Mouse (Mus musculus): ENCODE measurements around the gene Insig1. TPM values are rescaled to one million over a fixed set of nuclear protein-coding genes. Genes with fewer than 3 reads are reported as not detected.

Gene Insig1
- polyA plus RNA-seq, 1 experiment = 82.2 TPM

DNA sequence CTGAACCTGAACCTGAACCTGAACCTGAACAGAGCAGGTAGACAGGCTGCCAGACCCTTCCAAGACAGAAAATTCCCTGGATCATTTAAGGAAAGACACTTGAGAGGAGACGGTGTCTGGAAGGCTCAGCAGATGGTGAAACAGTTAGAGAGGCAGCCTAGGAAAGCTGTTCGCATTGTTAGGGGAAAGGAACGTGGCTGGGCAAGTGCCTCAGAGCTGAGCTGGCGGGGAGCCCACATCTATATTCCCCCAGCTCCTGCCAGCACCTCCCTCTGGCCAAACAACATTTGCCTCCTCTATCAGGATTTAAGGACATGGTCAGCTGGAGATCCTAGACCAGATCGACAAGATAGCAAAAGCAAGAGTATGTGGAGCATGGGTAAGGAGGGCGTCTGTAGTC, 10.2 kb upstream of the Insig1 start:
- Histone ChIP-seq H3K4me3 (ENCODE audit: low read depth, low read length) (no peak overlapping the region), H3K27ac (ENCODE audit: insufficient read depth, low read depth, low read length) (no peak overlapping the region), H3K27me3 (ENCODE audit: control insufficient read depth, insufficient read depth, low read length) (no peaks in the 10 kb centered on the region), H3K4me1 (ENCODE audit: control insufficient read depth, insufficient read depth, insufficient read length, low read length) (peaks cover 18% of the 10 kb centered on the region), H3K36me3 (ENCODE audit: control insufficient read depth, insufficient read depth, low read length) (no peaks in the 10 kb centered on the region)
- WGBS = 79% methylated on average over 6 of the region's 6 CpGs
- TF ChIP-seq POLR2A (IDR thresholded peaks at IDR 0.05; ENCODE audit: low read depth, low read length) = no peak
- no peak for TF ChIP-seq CTCF (IDR thresholded peaks at IDR 0.05; ENCODE audit: extremely low read depth, insufficient read length, insufficient replicate concordance, low read depth, low read length)

DNA sequence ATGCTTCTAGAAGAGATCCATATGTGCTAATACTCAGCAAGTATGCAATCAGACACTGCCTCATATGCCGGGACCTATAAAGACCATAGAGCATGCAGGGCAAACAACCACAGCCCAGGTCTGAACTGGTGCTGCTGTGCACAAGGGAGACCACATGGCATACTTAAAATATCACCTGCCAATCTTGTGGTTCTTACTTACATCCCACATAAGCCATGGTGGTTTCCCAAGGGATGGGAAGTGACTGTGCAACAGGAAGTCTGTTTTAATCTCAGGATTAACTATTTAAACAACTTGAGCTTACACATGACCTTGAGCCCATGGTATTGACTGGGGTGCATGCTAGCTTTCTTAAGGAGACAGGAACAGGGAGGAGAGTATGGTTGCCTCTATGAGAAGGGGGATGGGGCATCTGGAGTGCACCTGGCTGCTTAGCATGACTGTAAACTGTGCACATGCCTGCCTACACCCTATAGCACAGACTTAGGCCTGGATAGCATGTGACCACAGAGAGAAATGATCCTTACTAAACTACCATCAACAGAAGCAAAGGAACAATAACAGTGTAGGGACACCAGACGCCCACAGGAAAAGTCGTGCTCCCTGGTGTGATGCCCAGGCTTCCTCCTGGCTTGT, 7.1 kb upstream of the Insig1 start:
- H3K4me3 ChIP-seq (ENCODE audit: low read depth, low read length) = no peak overlapping the region
- 64% methylated on average over 3 of the region's 3 CpGs for WGBS
- no peaks in the 10 kb centered on the region for H3K27me3 ChIP-seq (ENCODE audit: control insufficient read depth, insufficient read depth, low read length)
- H3K27ac ChIP-seq (ENCODE audit: insufficient read depth, low read depth, low read length) = no peak overlapping the region
- H3K4me1 ChIP-seq (ENCODE audit: control insufficient read depth, insufficient read depth, insufficient read length, low read length) = peaks cover 39% of the 10 kb centered on the region
- no peaks in the 10 kb centered on the region for H3K36me3 ChIP-seq (ENCODE audit: control insufficient read depth, insufficient read depth, low read length)
- TF ChIP-seq POLR2A (IDR thresholded peaks at IDR 0.05; ENCODE audit: low read depth, low read length) (no peak), CTCF (IDR thresholded peaks at IDR 0.05; ENCODE audit: extremely low read depth, insufficient read length, insufficient replicate concordance, low read depth, low read length) (no peak)

DNA sequence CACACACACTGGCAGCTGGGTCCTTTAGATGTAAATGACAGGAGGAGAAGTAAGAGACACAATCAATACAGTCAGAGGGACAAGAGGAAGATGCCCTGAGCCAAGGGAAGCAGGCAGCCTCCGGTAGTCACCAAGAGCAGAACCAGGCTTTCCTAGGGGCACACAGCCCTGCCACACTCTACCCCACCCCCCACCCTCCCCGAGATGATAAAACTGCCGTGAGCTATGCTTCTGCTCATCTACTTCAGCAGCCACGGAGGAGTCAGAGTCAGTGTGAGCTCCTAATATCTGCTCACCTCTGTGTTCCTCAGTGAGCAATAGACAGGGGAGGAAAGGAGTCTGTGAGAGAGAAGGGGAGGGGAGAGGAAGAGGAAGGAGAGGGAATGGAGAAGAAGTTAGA, 5.9 kb upstream of the Insig1 start:
- Histone ChIP-seq H3K4me3 (ENCODE audit: low read depth, low read length) (no peak overlapping the region; the same call in 1 of the 2 replicates), H3K36me3 (ENCODE audit: control insufficient read depth, insufficient read depth, low read length) (no peaks in the 10 kb centered on the region), H3K27me3 (ENCODE audit: control insufficient read depth, insufficient read depth, low read length) (no peaks in the 10 kb centered on the region), H3K27ac (ENCODE audit: insufficient read depth, low read depth, low read length) (peak overlapping the region; percentile 86), H3K4me1 (ENCODE audit: control insufficient read depth, insufficient read depth, insufficient read length, low read length) (peaks cover 47% of the 10 kb centered on the region)
- TF ChIP-seq CTCF (IDR thresholded peaks at IDR 0.05; ENCODE audit: extremely low read depth, insufficient read length, insufficient replicate concordance, low read depth, low read length) (no peak), POLR2A (IDR thresholded peaks at IDR 0.05; ENCODE audit: low read depth, low read length) (no peak)
- 58% methylated on average over 4 of the region's 4 CpGs for WGBS

DNA sequence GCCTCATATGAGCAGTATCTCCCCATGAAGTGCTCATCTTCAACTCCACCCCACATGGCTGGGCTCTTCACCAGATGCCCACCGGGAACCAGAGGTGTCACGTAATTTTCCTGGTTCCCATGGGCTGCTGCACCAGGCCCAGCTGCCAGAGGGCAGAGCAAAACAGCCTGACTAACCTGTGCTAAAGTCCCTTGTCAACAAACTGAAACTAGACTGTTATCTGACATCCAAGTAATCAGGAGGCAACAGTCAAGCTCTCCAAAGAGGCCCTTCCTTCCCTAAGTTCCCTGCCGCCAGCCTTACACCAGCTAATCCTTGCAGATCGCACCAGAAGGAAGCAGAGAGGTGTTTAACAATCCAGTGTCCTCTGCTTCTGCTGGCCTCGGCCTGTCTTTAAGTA, 4.9 kb upstream of the Insig1 start:
- Histone ChIP-seq H3K27me3 (ENCODE audit: control insufficient read depth, insufficient read depth, low read length) (no peaks in the 10 kb centered on the region), H3K27ac (ENCODE audit: insufficient read depth, low read depth, low read length) (peak overlapping the region; percentile 86), H3K4me1 (ENCODE audit: control insufficient read depth, insufficient read depth, insufficient read length, low read length) (peaks cover 51% of the 10 kb centered on the region), H3K36me3 (ENCODE audit: control insufficient read depth, insufficient read depth, low read length) (no peaks in the 10 kb centered on the region), H3K4me3 (ENCODE audit: low read depth, low read length) (peak overlapping the region; percentile 23)
- TF ChIP-seq POLR2A (IDR thresholded peaks at IDR 0.05; ENCODE audit: low read depth, low read length) (no peak), CTCF (IDR thresholded peaks at IDR 0.05; ENCODE audit: extremely low read depth, insufficient read length, insufficient replicate concordance, low read depth, low read length) (no peak)
- 28% methylated on average over 5 of the region's 5 CpGs for WGBS

DNA sequence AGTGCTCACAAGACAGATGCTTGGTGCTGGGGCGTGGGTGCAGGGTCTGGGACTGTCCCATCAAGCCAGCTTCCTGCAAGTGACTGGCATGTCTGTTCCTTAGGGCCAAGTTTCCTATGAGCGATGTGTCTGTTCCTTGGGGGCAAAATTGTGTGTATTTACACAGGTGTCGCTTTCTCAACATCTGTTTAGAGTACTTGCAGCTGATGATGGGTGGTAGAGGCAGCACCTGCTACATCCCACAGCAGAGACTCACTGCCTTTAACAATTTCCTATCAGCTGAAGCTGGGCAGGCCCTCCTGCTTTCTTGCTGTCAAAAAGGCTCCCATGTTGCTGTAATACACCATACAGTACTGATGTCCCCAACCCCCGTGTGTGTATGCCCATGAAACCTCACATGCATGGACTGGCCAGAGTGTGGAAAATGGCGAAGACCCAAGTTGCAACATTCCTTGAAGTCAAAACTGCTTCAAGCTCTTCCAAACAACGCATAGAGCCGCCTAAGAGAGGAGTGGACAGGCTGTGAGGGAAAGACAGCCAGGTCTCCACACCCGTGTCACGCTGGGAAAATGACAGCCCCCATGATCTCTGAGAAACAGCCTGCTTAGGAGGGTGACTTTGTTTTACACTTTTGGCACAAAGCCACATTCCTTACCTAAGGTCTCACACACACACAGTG, 875 bp upstream of the Insig1 start:
- WGBS = 12% methylated on average over 9 of the region's 9 CpGs
- Histone ChIP-seq H3K4me1 (ENCODE audit: control insufficient read depth, insufficient read depth, insufficient read length, low read length) (peaks cover 51% of the 10 kb centered on the region), H3K36me3 (ENCODE audit: control insufficient read depth, insufficient read depth, low read length) (peaks cover 24% of the 10 kb centered on the region), H3K27ac (ENCODE audit: insufficient read depth, low read depth, low read length) (peak overlapping the region; percentile 95), H3K4me3 (ENCODE audit: low read depth, low read length) (peak overlapping the region; percentile 73), H3K27me3 (ENCODE audit: control insufficient read depth, insufficient read depth, low read length) (no peaks in the 10 kb centered on the region)
- no peak for TF ChIP-seq CTCF (IDR thresholded peaks at IDR 0.05; ENCODE audit: extremely low read depth, insufficient read length, insufficient replicate concordance, low read depth, low read length)
- no peak for TF ChIP-seq POLR2A (IDR thresholded peaks at IDR 0.05; ENCODE audit: low read depth, low read length)

DNA sequence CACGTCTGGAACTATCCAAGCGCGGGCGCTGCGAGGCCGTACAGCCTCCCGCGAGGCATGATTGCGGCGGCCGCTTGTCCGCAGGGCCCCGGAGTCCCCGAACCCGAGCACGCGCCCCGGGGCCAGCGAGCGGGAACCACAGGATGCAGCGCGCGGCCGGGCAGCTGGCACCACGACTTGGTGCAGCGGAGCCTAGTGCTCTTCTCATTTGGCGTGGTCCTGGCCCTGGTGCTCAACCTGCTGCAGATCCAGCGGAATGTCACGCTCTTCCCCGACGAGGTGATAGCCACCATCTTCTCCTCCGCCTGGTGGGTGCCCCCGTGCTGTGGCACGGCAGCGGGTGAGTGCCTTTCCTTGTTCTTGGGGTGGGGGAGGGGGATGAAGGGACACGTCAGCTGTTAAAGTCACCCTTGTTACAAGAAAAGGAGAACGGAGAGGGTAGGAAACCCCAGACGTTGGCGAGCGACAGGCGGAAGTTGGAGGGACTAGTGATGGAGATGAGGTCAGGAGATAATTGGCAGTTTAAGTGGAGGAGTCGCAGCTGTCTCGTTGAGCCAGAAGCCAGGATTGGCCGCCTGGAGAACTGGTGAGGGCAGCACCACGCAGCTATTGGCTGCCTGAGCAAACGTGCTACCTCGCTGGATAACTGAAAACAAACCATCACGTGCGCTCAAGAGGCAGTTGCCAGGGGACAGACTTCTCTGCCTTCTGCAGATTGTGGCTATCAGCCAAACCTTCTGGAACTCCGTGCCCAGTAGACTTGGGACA, 477 bp downstream of the Insig1 start:
- peaks cover 40% of the 10 kb centered on the region for H3K4me1 ChIP-seq (ENCODE audit: control insufficient read depth, insufficient read depth, insufficient read length, low read length)
- peak overlapping the region; percentile 77 for H3K4me3 ChIP-seq (ENCODE audit: low read depth, low read length)
- under 1% methylated on average over 50 of the region's 50 CpGs for WGBS
- peaks cover 37% of the 10 kb centered on the region for H3K36me3 ChIP-seq (ENCODE audit: control insufficient read depth, insufficient read depth, low read length)
- H3K27ac ChIP-seq (ENCODE audit: insufficient read depth, low read depth, low read length) = peak overlapping the region; percentile 86
- TF ChIP-seq CTCF (IDR thresholded peaks at IDR 0.05; ENCODE audit: extremely low read depth, insufficient read length, insufficient replicate concordance, low read depth, low read length) = no peak
- 0 out of 2 replicates have a peak, but pooled peaks have one; percentile 23 for TF ChIP-seq POLR2A (IDR thresholded peaks at IDR 0.05; ENCODE audit: low read depth, low read length)
- H3K27me3 ChIP-seq (ENCODE audit: control insufficient read depth, insufficient read depth, low read length) = no peaks in the 10 kb centered on the region

DNA sequence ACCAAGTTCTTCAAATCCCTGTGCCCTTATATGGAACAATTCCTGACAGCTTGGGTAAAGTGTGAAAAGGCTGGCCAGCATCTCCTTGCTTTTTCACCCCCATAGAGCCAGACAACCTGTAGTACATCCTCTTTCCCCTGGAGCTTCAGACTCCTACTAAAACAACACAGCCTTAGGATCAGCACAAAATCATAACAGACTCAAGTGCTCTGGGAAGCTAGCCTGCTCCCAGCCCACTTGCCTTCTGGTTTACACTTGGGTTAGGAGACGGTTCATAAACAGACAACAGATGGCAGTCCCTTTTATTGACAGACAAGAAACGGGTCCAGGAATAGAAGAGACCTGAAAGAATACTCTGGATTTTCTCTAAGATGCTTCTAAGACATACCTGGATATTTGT, 8.3 kb downstream of the Insig1 start:
- WGBS = 59% methylated on average over 2 of the region's 2 CpGs
- TF ChIP-seq CTCF (IDR thresholded peaks at IDR 0.05; ENCODE audit: extremely low read depth, insufficient read length, insufficient replicate concordance, low read depth, low read length) (no peak), POLR2A (IDR thresholded peaks at IDR 0.05; ENCODE audit: low read depth, low read length) (no peak)
- H3K4me1 ChIP-seq (ENCODE audit: control insufficient read depth, insufficient read depth, insufficient read length, low read length) = no peaks in the 10 kb centered on the region
- H3K27ac ChIP-seq (ENCODE audit: insufficient read depth, low read depth, low read length) = no peak overlapping the region
- no peaks in the 10 kb centered on the region for H3K27me3 ChIP-seq (ENCODE audit: control insufficient read depth, insufficient read depth, low read length)
- no peak overlapping the region for H3K4me3 ChIP-seq (ENCODE audit: low read depth, low read length)
- peaks cover 33% of the 10 kb centered on the region for H3K36me3 ChIP-seq (ENCODE audit: control insufficient read depth, insufficient read depth, low read length)
